Mouse (Mus musculus) lung, adult 2 months (tissue): ENCODE results near the gene Dnah12. TPM values are rescaled to one million over a fixed set of nuclear protein-coding genes. Genes with fewer than 3 reads are reported as not detected.
A peak's percentile ranks its signal among the peaks of the same experiment; 100 is the strongest.
"Not testable (repeated sequence)": the region's sequence is repeated elsewhere in the genome, so short reads cannot be mapped to it uniquely, and the experiment has no call there.

Source experiments
- DNase-seq: peaks from one replicate; pipeline ENCODE4 v3.0.0; 2022
- H3K4me1 ChIP-seq: fragments of 200-500 bp; 2 replicates; pipeline ENCODE4 v1.6.1; 2011; ENCODE audit warnings: low read length; ENCODE audit not compliant: control insufficient read depth, insufficient read depth
- H3K4me3 ChIP-seq: fragments of 200-500 bp; replicated peaks from 2 replicates; pipeline ENCODE3; 2011; ENCODE audit warnings: low read depth, mild to moderate bottlenecking, control low read depth, low read length; ENCODE audit errors: extremely low read depth
- CTCF ChIP-seq: fragments of 200-500 bp; IDR thresholded peaks from 2 replicates; pipeline ENCODE4 v1.5.1; 2011; ENCODE audit warnings: mild to moderate bottlenecking, low read length, control low read depth; ENCODE audit not compliant: insufficient read depth
- POLR2A ChIP-seq: fragments of 200-500 bp; IDR thresholded peaks from 2 replicates; pipeline ENCODE4 v1.6.1; 2011; ENCODE audit warnings: low read depth, mild to moderate bottlenecking, control low read depth, low read length, borderline replicate concordance; ENCODE audit errors: extremely low read depth
- WGBS: fragments of 180-500 bp; shearing (Covaris S2); methylation state at CpG from one replicate; pipeline ENCODE4 v1.1.7; 2018; 5-methylcytosine and 5-hydroxymethylcytosine counted together
- polyA plus RNA-seq: library from polyadenylated mRNA; depleted of rRNA; stranded (reverse); fragments of >200 nt; gene quantifications from 2 replicates; pipeline ENCODE4 v1.2.3, GENCODE M21; 2012

Gene Dnah12
- polyA plus RNA-seq, 1 experiment, result 1.6 TPM

DNA sequence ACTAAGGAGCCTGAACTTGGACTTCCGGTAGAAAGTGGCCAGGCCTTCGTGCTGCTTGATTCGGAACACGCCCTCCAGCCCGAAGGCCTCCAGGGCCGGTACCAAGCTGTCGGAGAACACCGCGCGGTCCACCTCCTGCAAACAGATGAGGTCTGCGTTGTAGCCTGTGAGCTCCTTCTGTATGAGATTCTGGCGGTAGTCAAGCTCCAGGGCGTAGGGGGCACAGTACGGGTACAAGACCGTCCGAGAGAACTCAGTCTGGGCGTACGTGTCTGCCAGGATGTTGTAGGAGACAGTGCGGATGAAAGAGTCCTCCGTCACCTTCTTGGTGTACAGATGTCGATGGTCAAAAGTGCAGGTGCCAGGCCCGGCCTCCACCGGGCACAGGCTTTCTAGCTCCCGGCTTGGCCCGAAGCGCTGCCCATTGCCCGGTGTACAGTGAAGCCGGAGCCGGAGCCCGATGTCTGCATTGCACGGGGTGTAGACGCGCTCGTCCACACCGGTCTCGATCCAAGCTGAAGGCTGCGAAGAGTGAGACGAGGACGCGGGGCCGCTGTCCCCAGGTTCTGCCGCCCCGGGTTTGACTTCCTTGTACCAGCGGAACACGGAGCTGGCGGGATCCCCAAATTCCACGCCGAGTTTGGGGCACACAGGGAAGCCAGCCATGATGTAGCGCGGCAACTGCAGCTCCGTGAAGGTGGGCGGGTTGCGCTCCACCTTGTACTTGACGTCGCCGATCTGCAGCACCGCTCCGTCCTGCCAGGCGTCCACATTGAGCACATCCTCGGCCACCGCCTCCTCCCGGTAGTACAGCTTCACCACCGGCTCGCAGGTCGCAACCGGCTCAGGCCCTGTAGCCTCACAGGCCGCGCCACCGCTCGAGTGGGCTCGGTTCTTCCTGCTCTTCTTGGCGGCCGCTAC lies 24.4 kb upstream of the Dnah12 start:
- peaks cover 9% of the 10 kb centered on the region for H3K4me1 ChIP-seq
- peak; percentile 26 for DNase-seq
- peak overlapping the region; percentile 82 for H3K4me3 ChIP-seq
- under 1% methylated on average over 73 of the region's 73 CpGs for WGBS
- no peak for TF ChIP-seq POLR2A
- no peak for TF ChIP-seq CTCF

DNA sequence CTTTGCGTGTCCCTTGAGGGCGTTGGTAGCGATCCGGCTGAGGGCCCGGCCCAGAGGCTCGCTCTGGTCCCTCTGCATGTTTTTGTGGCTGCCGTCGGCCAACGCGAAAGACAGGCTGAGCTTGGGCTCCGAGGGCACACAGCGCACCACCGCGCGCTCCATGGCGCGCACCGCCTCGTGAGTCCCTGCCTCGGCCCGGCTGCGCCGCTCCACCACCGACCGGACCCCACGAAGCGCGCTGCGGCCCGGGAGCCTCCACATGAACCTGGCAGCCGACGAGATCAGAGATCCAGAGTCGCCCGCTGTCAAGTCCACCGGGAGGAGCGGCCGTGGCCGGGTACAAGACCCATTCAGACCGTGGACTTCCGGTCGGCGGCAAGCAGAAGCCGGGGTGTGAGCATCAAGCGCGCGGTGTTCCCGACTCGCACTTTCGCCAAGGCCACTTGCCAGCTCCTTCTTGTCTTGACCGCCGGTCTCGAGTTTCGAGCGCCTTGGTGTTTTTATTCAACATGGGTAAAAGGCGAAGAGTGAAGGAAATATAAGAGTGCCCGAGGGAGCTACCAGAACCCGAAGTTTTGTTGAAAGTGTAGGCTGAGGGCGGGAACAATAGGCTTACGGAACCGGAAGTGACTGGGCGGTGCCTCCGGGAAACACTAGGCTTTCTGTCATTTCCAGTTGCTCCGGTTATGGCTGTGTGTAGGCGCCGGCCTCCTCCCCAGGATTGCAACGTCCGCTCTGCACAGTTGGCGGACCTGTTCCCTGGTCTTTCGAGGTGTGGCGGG lies 23.6 kb upstream of the Dnah12 start, which contains the start of gene Pde12:
TSS of gene Pde12 (minus strand) at position 592 of the 782 bp plus-strand sequence.
- peaks cover 9% of the 10 kb centered on the region for H3K4me1 ChIP-seq
- WGBS, result under 1% methylated on average over 70 of the region's 70 CpGs
- DNase-seq, result peak; percentile 94
- peak; percentile 81 for TF ChIP-seq POLR2A
- TF ChIP-seq CTCF, result no peak
- peak within 1 kb of the TSS; percentile 82 for H3K4me3 ChIP-seq

DNA sequence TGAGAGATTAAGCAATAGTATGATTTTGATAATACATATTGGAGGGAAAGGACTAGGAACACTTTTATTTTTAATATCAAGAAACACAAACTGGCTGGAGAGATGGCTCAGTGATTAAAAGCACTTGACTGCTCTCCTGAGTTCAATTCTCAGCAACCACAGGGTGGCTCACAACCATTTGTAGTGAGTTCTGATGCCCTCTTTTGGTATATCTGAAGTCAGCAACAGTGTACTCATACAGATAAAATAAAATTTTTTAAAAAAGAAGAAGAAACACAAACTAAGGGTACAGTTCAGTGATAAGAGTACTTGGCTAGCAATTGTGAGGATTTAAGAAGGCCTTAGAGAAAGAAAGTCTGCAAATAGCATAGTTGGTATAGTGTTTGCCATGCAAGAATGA lies 22.1 kb upstream of the Dnah12 start:
- TF ChIP-seq POLR2A (no peak), CTCF (no peak)
- H3K4me3 ChIP-seq, result no peak overlapping the region
- DNase-seq, result no peak
- peaks cover 9% of the 10 kb centered on the region for H3K4me1 ChIP-seq

DNA sequence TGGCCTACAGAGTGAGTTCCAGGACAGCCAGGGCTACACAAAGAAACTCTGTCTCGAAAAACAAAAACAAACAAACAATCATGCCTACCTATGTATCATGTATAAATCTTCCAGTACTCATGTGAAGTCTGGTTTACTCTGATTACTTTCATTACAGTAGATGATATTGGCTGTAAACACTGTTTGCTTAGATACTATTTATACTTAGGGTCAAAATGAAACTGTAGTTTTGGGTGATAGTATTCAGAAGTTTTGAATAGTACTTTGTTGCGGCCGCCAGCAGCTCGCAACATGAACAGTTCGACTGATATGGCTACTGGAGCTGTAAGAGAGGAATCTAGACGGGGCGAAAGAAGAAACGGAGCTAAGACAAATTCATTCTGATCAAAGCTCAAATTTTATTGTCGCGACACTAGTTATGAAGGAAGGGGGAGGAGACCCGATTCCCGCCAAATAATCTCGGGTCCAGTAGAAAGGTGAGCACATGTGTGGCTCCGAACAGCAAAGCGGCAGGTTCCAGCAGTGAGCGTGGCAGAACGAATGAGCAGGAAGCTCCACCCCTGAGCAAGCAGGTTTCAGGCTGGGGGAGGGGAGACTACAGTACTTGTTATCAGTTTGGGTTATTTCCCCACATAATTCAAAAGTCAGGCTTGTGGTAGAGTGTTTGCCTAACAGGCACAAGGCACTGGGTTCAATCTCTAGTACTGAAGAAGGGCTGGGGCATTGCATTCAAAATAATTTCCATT lies 21.0 kb upstream of the Dnah12 start:
- not testable (repeated sequence) for DNase-seq, H3K4me1 ChIP-seq, H3K4me3 ChIP-seq
- whole genome bisulfite sequencing, result 58% methylated on average over 17 of the region's 17 CpGs

DNA sequence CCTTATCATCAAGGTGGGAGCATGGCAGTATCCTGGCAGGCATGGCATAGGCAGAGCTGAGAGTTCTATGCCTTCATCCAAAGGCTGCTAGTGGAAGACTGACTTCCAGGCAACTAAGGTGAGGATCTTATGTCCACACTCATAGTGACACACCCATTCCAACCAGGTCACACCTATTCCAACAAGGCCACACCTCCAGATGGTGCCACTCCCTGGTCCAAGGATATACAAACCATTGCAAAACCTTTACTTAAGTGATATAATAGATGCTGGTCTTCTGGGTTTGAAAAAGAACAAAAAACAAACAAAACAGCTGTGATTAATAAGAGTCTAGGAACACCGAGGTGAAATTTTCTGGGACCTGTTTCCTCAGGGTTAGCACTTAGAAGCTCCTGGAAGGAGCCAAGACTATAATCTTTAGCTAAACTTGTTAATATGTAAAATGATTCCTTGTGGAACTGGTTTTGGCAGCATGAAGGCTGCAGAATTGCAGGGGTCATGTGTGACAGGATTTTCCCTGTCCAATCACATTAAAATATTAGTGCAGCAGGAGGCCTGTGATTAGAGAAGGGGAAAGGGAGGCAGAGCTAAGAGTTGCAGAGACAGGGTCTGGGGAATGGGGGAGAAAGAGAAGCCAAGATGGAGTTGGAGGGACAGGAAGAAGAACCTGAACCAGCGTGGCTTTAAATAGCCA lies 18.5 kb upstream of the Dnah12 start:
- 75% methylated on average over 2 of the region's 2 CpGs for WGBS
- DNase-seq, H3K4me1 ChIP-seq, H3K4me3 ChIP-seq: not testable (repeated sequence)

DNA sequence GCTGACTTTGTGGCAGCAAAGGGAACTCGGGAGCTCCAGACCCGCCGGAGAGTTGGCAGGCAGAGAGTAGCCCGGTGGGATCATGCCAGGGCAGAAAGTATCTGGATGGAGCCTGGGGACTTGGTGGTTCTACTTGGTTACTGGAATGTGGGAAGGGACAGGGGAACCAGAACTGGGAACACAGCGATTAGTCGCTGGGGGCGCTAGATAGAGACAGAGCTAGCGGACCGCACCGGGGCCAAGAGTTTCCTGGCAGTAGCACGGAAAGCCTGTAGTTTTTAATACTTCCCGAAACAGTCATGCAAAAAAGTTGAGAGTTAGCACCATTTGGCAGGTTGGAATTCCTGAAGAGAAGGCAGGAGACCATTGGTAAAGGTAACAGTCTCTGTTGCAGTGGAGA lies 17.7 kb upstream of the Dnah12 start:
- H3K4me1 ChIP-seq, result no peaks in the 10 kb centered on the region
- TF ChIP-seq POLR2A, result no peak
- TF ChIP-seq CTCF, result no peak
- WGBS, result 19% methylated on average over 12 of the region's 12 CpGs
- peak; percentile 24 for DNase-seq
- H3K4me3 ChIP-seq, result no peak overlapping the region

DNA sequence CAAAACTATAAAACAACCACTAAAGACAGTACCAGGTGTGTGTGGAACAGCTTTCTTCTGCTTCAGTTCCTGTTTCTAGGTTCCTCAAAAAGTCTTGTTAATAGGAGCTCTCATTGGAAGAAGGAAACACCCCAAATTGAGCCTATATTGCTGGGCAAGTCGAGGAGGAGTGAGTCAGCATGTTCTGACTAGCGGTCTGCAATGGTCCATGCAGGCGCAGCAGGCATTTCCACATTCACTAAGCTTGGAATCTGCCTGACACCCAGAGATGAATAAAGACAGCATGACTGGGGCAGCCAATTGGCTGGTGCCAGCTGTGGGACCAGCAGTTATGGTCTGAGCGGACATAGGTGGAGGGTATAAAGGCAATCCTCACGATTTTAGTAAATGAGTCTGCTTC lies 17.3 kb upstream of the Dnah12 start:
- no peak for DNase-seq
- WGBS, result 69% methylated on average over 5 of the region's 5 CpGs

DNA sequence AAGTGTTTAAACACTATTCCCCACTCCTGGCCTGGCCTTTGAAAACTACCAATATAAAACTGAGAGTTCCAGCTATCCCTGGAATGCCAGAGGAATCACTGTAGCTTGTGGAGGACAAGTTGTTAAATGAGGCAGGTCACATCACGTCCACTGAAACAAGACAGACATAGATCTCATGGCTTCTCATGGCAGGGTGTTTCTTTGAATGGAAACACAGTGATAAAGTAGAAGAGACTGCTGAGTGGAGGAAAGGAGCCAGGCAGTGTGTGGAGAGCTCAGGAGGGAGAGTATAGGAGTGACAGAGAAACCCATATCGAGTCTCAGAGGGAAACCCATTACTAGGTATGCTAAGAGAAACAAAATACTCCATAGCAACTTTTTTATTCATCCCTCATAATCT lies 2.3 kb upstream of the Dnah12 start:
- Histone ChIP-seq H3K4me1 (no peaks in the 10 kb centered on the region), H3K4me3 (no peak overlapping the region)
- DNase-seq, result no peak
- no peak for TF ChIP-seq CTCF
- TF ChIP-seq POLR2A, result no peak
- WGBS, result 48% methylated on average over 2 of the region's 2 CpGs

More for the DNA sequence above, 17.3 kb upstream of the Dnah12 start:
- Histone ChIP-seq H3K4me1 (no peaks in the 10 kb centered on the region), H3K4me3 (no peak overlapping the region)
- TF ChIP-seq CTCF (no peak), POLR2A (no peak)

DNA sequence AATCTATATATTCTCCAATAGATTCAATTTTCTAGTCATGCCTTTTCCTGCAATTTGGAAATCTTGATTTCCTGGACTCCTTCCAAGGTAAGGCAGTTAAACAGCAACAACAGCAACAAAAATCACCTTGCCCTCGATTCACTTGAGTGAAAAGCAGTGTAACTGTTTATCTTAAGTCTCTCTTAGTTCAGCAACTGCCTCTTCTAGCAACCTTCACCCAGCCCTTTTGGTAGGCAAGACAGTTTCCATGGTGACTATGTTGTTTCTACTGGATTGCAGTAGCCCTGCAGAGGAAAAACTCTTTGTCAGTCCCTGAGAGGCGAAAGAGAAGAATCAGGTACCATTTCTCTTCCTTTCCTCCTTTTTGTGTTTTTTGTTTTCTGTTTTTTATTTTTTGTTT lies 1.7 kb upstream of the Dnah12 start:
- no peak for DNase-seq
- TF ChIP-seq POLR2A (no peak), CTCF (no peak)
- Histone ChIP-seq H3K4me3 (no peak overlapping the region), H3K4me1 (no peaks in the 10 kb centered on the region)
- WGBS, result 37% methylated on average over 2 of the region's 2 CpGs
